Mouse (Mus musculus) embryonic facial prominence, embryonic 14.5 days (tissue): ENCODE measurements around the gene Fancg. TPM values are rescaled to one million over a fixed set of nuclear protein-coding genes. Genes with fewer than 3 reads are reported as not detected.

ENCODE experiments used
- ATAC-seq: fragments of 200-750 bp; cut with Nextera tagmentation; 2 replicates; pipeline ENCODE4 v1.8.0; 2017; ENCODE audit warnings: low read depth, moderate number of reproducible peaks, moderate TSS enrichment
- DNase-seq: peaks from one replicate; pipeline ENCODE4 v3.0.0-alpha.2; 2015; ENCODE audit warnings: low spot score
- H3K27ac ChIP-seq: fragments of 300-500 bp; sonication (generic); replicated peaks from 2 replicates; pipeline ENCODE4 v1.5.1; 2014; ENCODE audit warnings: low read depth, mild to moderate bottlenecking, low read length, moderate library complexity
- H3K27me3 ChIP-seq: fragments of 300-500 bp; sonication (generic); replicated peaks from 2 replicates; pipeline ENCODE4 v1.6.1; 2014; ENCODE audit warnings: low read length; ENCODE audit not compliant: control insufficient read depth, insufficient read depth
- H3K36me3 ChIP-seq: fragments of 300-500 bp; sonication (generic); 2 replicates; pipeline ENCODE4 v1.6.1; 2014; ENCODE audit warnings: low read length, mixed read lengths; ENCODE audit not compliant: control insufficient read depth, insufficient read depth
- H3K4me1 ChIP-seq: fragments of 300-500 bp; sonication (generic); 2 replicates; pipeline ENCODE4 v1.6.1; 2014; ENCODE audit warnings: antibody characterized with exemption, low read length; ENCODE audit not compliant: control insufficient read depth, insufficient read depth
- H3K4me2 ChIP-seq: fragments of 300-500 bp; sonication (generic); 2 replicates; pipeline ENCODE4 v1.6.1; 2014; ENCODE audit warnings: low read depth, mild to moderate bottlenecking, low read length, moderate library complexity, mixed read lengths
- H3K4me3 ChIP-seq: fragments of 300-500 bp; sonication (generic); 2 replicates; pipeline ENCODE4 v1.5.1; 2014; ENCODE audit warnings: low read depth, mild to moderate bottlenecking, low read length
- H3K9ac ChIP-seq: fragments of 300-500 bp; sonication (generic); 2 replicates; pipeline ENCODE4 v1.6.1; 2014; ENCODE audit warnings: low read depth, mild to moderate bottlenecking, low read length, moderate library complexity, mixed read lengths
- H3K9me3 ChIP-seq: fragments of 300-500 bp; sonication (generic); 2 replicates; pipeline ENCODE4 v1.6.1; 2016; ENCODE audit warnings: low read length; ENCODE audit not compliant: control insufficient read depth
- WGBS: fragments of 180-500 bp; shearing (Covaris S2); extraction: QIAGEN DNeasy Blood & Tissue Kit; methylation state at CpG from one replicate; pipeline ENCODE4 v1.1.7; 2014; 5-methylcytosine and 5-hydroxymethylcytosine counted together
- polyA plus RNA-seq: library from polyadenylated mRNA; unstranded; fragments of >200 nt; fragmentation: Nextera tagmentation; extraction: Ambion mirVana; gene quantifications from 2 replicates; pipeline ENCODE4 v1.2.1, GENCODE M21; 2014

Gene Fancg
- polyA plus RNA-seq, 1 experiment from 2014 or later: 16.6 TPM

DNA sequence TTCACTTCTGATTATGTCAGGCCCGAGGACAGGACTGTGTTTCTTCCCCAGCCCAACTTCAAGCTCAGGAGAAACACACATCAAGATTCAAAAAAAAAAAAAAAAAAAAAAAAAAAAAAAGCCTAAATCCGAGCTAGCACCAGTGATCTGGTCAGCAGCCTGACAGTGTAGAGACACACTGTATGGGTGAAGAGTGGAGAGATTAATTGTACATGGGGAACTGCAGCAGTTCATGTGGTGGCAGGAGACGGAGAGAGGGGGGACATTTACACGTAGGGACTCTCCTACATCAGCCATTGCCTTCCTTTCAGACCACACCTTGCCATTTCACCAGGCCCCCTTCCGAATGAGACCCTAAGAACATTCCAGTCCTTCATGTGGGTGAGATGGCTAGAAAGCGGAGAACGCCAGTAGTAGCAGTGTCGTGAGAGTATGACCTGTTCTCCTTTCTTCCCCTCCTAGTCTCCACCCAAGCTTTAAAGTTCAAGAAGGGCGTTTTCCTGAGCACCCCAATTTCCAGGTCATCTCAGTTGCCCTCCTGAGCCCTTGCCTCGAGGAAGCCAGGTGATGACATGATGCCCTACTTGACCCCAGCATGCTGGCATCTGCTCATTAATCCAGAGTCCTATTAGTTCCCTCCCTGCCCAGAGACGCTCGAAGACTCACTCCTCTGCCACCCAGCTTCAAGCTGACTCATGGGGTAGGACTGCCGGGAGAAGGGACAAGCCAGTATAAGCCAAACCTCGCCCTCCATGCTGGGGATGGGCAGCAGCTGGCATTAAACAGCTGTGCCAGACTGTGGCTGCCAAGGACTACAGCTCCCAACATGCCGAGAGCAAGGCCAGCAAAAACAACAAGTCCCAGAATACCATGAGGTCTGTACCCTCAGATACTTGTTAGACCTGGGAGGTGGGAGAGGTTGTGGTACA, 28.5 kb upstream of the Fancg start:
- peaks cover 10% of the 10 kb centered on the region; the same call in 1 of the 2 replicates for H3K4me1 ChIP-seq
- peak overlapping the region; percentile 67; the same call in 1 of the 2 replicates for H3K27ac ChIP-seq
- peaks cover 23% of the 10 kb centered on the region for H3K36me3 ChIP-seq
- WGBS: 56% methylated on average over 15 of the region's 15 CpGs
- peak overlapping the region; percentile 87 for H3K4me2 ChIP-seq
- DNase-seq (peak; percentile 55), ATAC-seq (no peak)
- H3K9me3 ChIP-seq: no peaks in the 10 kb centered on the region
- H3K4me3 ChIP-seq: peak overlapping the region; percentile 70
- peak overlapping the region; percentile 78 for H3K9ac ChIP-seq
- H3K27me3 ChIP-seq: no peaks in the 10 kb centered on the region

DNA sequence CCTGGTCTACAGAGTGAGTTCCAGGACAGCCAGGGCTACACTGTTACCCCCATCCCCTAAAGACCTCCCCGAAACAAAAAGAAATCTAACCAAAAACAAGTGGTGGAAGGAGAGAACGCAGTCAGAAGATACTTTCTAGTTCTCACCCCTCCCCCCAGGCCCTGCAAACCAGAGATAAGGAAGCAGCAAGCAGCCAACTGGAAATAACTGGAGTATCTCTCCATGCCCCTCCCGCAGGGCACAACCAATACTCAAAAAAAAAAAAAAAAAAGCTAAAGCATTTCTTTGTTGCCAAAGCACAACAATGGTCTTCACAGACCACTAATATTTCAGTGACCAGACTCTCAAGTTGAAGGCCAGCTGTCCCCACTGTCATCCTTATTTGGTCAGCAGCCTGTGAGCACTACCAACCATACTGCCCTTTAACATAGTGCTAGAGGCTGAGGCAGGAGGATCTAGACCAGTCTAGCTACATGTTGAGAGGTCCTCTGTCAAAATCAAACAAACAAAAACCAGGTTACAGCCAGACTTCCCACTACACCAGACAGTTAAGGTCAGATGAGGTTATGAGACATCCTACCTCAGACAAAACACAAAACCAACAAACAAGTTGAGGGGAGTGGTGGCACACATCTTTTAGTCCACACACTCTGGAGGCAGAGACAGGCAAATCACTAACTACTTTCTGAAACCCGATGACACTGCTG, 27.7 kb upstream of the Fancg start:
- Histone ChIP-seq H3K4me2 (no peak overlapping the region), H3K36me3 (peaks cover 30% of the 10 kb centered on the region), H3K4me3 (no peak overlapping the region), H3K27me3 (no peaks in the 10 kb centered on the region), H3K4me1 (peaks cover 10% of the 10 kb centered on the region; the same call in 1 of the 2 replicates), H3K27ac (no peak overlapping the region), H3K9ac (no peak overlapping the region), H3K9me3 (no peaks in the 10 kb centered on the region)
- ATAC-seq: no peak
- DNase-seq: no peak
- 68% methylated on average over 4 of the region's 4 CpGs for WGBS

DNA sequence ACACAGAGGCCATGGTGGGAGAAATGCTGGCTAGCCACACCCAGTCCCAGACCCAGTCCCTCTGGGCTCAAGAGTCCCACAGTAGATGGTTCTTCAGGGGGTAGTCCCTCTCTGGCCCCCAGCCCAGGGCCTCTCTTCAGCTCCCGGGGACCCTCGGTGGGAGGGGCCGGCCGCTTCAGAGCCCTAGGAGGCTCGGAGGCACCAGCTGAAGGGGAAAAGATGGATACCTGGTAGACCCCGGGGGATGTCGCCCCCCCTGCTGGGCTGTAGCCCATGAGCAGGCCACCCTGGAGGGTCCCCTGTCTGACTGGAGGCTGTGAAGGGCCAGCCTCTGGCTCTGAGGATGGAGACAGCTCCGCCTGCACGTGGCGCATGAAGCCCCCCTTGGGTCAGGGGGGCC, 26.1 kb upstream of the Fancg start:
- Histone ChIP-seq H3K9me3 (no peaks in the 10 kb centered on the region), H3K27me3 (no peaks in the 10 kb centered on the region), H3K4me3 (no peak overlapping the region), H3K4me1 (peaks cover 10% of the 10 kb centered on the region; the same call in 1 of the 2 replicates), H3K9ac (no peak overlapping the region), H3K36me3 (peaks cover 33% of the 10 kb centered on the region), H3K27ac (no peak overlapping the region), H3K4me2 (no peak overlapping the region)
- DNase-seq: no peak
- 84% methylated on average over 8 of the region's 10 CpGs for WGBS
- no peak for ATAC-seq

DNA sequence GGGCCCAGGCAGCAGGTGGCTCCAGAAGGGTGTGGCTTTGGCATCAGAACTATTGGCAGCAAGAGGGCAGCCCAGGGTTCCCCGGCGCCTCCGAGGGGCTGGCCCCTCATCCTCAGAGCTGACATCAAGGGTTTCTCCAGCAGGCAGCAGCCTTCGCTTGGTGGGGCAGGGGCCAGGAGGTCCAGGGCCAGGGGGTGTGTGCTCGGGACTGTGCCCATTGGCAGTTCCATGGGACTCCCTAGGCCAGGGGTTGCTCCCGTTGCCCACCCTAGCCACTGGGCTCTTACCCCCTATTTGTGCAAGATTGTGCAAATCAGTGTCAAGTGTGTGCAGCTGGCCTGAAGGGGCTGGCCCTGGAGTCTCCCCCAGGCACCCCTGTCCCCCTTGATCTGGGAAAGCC, 25.5 kb upstream of the Fancg start:
- Histone ChIP-seq H3K36me3 (peaks cover 33% of the 10 kb centered on the region), H3K4me2 (no peak overlapping the region), H3K4me3 (no peak overlapping the region), H3K4me1 (peaks cover 10% of the 10 kb centered on the region; the same call in 1 of the 2 replicates), H3K9me3 (no peaks in the 10 kb centered on the region), H3K27me3 (no peaks in the 10 kb centered on the region), H3K9ac (no peak overlapping the region), H3K27ac (no peak overlapping the region)
- WGBS: 96% methylated on average over 6 of the region's 6 CpGs
- DNase-seq: no peak
- no peak for ATAC-seq

DNA sequence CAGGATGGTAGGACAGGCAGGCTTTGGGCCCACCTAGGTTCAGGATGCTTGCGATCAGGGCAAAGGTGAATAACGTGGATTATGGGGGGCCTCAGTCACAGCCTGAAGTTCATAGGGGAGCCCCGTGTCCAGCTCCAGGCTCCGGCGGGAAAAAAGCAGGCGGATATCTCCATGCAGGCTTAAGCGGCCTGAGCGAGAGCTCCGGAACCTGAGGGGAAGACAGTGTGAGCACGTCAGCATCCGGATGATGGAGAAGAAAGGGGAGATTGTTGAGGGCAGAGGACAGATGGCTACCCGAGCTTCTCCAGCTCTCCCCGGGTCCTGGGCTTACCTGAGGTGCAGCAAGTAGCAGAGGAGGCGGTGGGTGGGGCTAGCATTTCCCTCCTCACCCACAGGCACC, 23.2 kb upstream of the Fancg start:
- Histone ChIP-seq H3K9ac (no peak overlapping the region), H3K9me3 (no peaks in the 10 kb centered on the region), H3K27ac (no peak overlapping the region), H3K4me3 (no peak overlapping the region), H3K4me2 (no peak overlapping the region), H3K27me3 (no peaks in the 10 kb centered on the region), H3K36me3 (peaks cover 46% of the 10 kb centered on the region), H3K4me1 (peaks cover 5% of the 10 kb centered on the region; the same call in 1 of the 2 replicates)
- WGBS: 85% methylated on average over 14 of the region's 14 CpGs
- no peak for ATAC-seq
- no peak for DNase-seq

DNA sequence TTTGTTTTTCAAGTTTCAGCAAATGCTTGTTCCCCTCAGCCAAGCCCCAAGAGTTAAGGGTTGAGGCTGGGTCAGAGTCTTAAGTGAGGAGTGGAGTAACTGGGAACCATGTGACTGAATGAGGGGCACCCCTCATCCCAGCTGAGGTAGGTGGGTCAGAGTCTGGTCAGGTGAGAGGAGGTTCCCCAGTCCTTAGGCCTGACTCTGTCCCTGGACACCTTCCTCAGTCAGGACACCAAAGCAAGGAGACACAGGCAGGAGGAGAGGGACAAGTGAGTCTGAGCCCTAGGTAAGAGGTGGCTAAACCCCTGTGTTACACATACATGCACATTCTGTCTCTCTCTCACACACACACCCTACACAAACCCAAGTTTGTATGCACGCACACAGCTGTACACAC, 22.2 kb upstream of the Fancg start:
- Histone ChIP-seq H3K27ac (peak overlapping the region; percentile 90; the same call in 1 of the 2 replicates), H3K4me2 (no peak overlapping the region), H3K27me3 (no peaks in the 10 kb centered on the region), H3K4me3 (no peak overlapping the region), H3K9me3 (no peaks in the 10 kb centered on the region), H3K36me3 (peaks cover 56% of the 10 kb centered on the region), H3K4me1 (peaks cover 5% of the 10 kb centered on the region; the same call in 1 of the 2 replicates), H3K9ac (no peak overlapping the region)
- ATAC-seq: no peak
- WGBS: 73% methylated on average over 1 of the region's 1 CpGs
- no peak for DNase-seq

DNA sequence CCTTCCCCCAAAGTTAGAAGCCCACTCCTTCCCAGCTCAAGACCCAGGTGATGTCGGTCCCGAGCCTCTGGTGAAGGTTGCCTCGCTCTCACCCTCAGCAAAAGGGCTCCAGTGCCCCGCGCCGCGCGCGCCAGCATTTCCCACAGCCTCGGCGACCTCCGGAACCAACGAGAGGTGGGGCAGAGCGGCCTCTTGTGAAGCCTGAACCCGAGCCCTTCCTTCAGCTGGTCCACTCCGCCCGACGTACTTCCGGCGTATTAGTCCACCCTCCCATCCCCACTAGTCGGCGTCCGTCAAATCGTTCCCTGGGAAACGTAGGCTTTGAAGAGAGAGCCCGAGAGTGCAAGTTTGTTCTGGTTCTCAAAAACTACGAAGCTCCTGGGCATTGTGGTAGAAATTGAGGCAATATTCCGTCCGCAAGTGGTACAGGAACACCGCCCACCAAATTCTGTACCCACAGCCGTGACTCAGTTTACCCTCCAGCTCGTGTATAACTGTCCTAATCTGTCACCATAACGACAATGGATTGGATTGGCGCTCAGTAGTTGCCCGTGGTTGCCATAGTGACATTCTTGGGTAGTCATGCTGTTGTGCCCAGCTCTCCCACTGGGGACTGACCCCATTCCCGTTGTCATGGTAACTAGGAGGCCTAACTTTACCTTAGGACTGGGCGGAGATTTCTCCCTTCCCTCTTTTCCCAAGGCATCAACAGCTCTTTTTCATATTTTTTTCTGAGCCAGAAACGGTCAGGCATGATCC, 21.1 kb upstream of the Fancg start, which contains the start of gene Stoml2:
TSS of gene Stoml2 (minus strand) at position 474 of the 759 bp plus-strand sequence.
- Histone ChIP-seq H3K36me3 (peaks cover 64% of the 10 kb centered on the region), H3K27ac (peak within 1 kb of the TSS; percentile 90), H3K4me1 (peaks cover 5% of the 10 kb centered on the region; the same call in 1 of the 2 replicates), H3K9ac (peak within 1 kb of the TSS; percentile 96), H3K9me3 (no peaks in the 10 kb centered on the region), H3K27me3 (no peaks in the 10 kb centered on the region), H3K4me3 (peak within 1 kb of the TSS; percentile 86), H3K4me2 (peak within 1 kb of the TSS; percentile 84)
- peak; percentile 98 for ATAC-seq
- DNase-seq: peak; percentile 98
- under 1% methylated on average over 38 of the region's 38 CpGs for WGBS

DNA sequence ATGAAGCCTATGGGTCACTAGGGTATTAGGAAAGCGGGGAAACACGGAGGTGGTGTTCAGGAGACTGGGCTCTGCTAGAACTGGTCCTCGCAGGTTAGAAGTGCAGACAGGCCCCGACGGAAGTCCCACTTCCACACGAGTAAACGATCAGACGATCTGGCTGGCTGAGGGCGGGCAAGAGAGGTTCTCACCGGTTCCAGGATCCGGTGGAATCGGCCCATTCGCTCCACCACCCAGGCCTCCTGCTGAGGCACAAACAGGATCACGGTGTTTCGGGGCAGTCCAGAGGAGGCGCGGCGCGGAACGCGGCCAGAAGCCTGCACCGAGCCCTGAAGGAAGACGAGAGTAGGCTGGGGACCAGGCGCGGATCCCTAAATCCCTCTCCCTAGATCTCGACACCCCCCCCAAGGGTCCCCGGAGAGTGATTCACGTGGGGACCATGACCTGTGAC, 20.5 kb upstream of the Fancg start:
- WGBS: 2% methylated on average over 24 of the region's 28 CpGs
- Histone ChIP-seq H3K4me3 (peak overlapping the region; percentile 86), H3K9me3 (no peaks in the 10 kb centered on the region), H3K27me3 (no peaks in the 10 kb centered on the region), H3K9ac (peak overlapping the region; percentile 96), H3K27ac (peak overlapping the region; percentile 90), H3K4me2 (peak overlapping the region; percentile 84), H3K36me3 (peaks cover 59% of the 10 kb centered on the region), H3K4me1 (peaks cover 5% of the 10 kb centered on the region; the same call in 1 of the 2 replicates)
- ATAC-seq: peak; percentile 58
- no peak for DNase-seq
